8 mouse cellular contexts compared by ENCODE assay signal in genomic region chr1:76039029-76039655, GRCm38 (mm10).
DNase-seq lines count a peak whose midpoint lies in the region; ATAC-seq lines count a peak whose summit lies in the region.

No protein-coding gene starts in this region.

- no peak overlapping the region for H3K4me3 ChIP-seq in hindbrain, embryonic 10.5 days
- no peak overlapping the region for H3K4me3 ChIP-seq in hindbrain, embryonic 13.5 days
- H3K4me3 ChIP-seq in heart, embryonic 12.5 days = no peak overlapping the region

- peak; percentile 14 for DNase-seq in hindbrain, embryonic 10.5 days (ENCODE audit: low spot score)
- DNase-seq in cerebellum, postnatal 14 days = peak; percentile 10 to 25
- peak; percentile 46 to 58 for DNase-seq in layer of hippocampus, postnatal 10 days (ENCODE audit: low spot score in 2 of 2)
- DNase-seq in lung, postnatal 4 days = peak; percentile 74 to 91
- DNase-seq in urinary bladder, adult 18-20 months (ENCODE audit: low spot score in 2 of 2) = no peak

- 69% methylated on average over 4 of the region's 4 CpGs for WGBS in hindbrain, embryonic 10.5 days
- WGBS in hindbrain, embryonic 13.5 days = 68% methylated on average over 4 of the region's 4 CpGs
- WGBS in heart, embryonic 12.5 days = 34% methylated on average over 4 of the region's 4 CpGs

- ATAC-seq in hindbrain, embryonic 13.5 days (ENCODE audit: low FRiP score) = no peak
- peak; percentile 87 for ATAC-seq in heart, embryonic 12.5 days (ENCODE audit: insufficient number of reproducible peaks, low FRiP score)
- ATAC-seq in granulocyte monocyte progenitor cell, adult 5-6 weeks (replicated peaks; ENCODE audit: poor library complexity, severe bottlenecking) = no peak

- no peaks in the 10 kb centered on the region for H3K27me3 ChIP-seq in hindbrain, embryonic 10.5 days (ENCODE audit: insufficient read depth, poor library complexity, severe bottlenecking)
- no peaks in the 10 kb centered on the region for H3K27me3 ChIP-seq in hindbrain, embryonic 13.5 days
- no peaks in the 10 kb centered on the region for H3K27me3 ChIP-seq in heart, embryonic 12.5 days (replicated peaks)

- H3K4me2 ChIP-seq in hindbrain, embryonic 13.5 days = no peak overlapping the region
- H3K4me2 ChIP-seq in heart, embryonic 12.5 days = no peak overlapping the region

- no peaks in the 10 kb centered on the region for H3K36me3 ChIP-seq in hindbrain, embryonic 10.5 days
- no peaks in the 10 kb centered on the region for H3K36me3 ChIP-seq in hindbrain, embryonic 13.5 days
- H3K36me3 ChIP-seq in heart, embryonic 12.5 days = no peaks in the 10 kb centered on the region

- no peaks in the 10 kb centered on the region for H3K9me3 ChIP-seq in hindbrain, embryonic 10.5 days
- H3K9me3 ChIP-seq in hindbrain, embryonic 13.5 days = no peaks in the 10 kb centered on the region
- no peaks in the 10 kb centered on the region for H3K9me3 ChIP-seq in heart, embryonic 12.5 days (replicated peaks)

- no peak overlapping the region for H3K27ac ChIP-seq in hindbrain, embryonic 10.5 days
- H3K27ac ChIP-seq in hindbrain, embryonic 13.5 days = no peak overlapping the region
- no peak overlapping the region for H3K27ac ChIP-seq in heart, embryonic 12.5 days (ENCODE audit: poor library complexity, severe bottlenecking)

- H3K4me1 ChIP-seq in hindbrain, embryonic 10.5 days (replicated peaks) = peaks cover 7% of the 10 kb centered on the region; the same call in 1 of the 2 replicates
- H3K4me1 ChIP-seq in hindbrain, embryonic 13.5 days (replicated peaks) = no peaks in the 10 kb centered on the region
- H3K4me1 ChIP-seq in heart, embryonic 12.5 days (replicated peaks) = peaks cover 6% of the 10 kb centered on the region

- H3K9ac ChIP-seq in hindbrain, embryonic 13.5 days = no peak overlapping the region
- no peak overlapping the region for H3K9ac ChIP-seq in heart, embryonic 12.5 days

Comparison
In these comparisons a context has a peak if more than half of its experiments do, and no peak if none do; other contexts are left out.
1. DNase-seq: peak in hindbrain, embryonic 10.5 days (single experiment), cerebellum, postnatal 14 days (2 of 2), layer of hippocampus, postnatal 10 days (2 of 2) and lung, postnatal 4 days (2 of 2); none in urinary bladder, adult 18-20 months (0 of 2).